Comparison of ENCODE assay signal across 8 mouse cellular contexts in the genomic region with DNA sequence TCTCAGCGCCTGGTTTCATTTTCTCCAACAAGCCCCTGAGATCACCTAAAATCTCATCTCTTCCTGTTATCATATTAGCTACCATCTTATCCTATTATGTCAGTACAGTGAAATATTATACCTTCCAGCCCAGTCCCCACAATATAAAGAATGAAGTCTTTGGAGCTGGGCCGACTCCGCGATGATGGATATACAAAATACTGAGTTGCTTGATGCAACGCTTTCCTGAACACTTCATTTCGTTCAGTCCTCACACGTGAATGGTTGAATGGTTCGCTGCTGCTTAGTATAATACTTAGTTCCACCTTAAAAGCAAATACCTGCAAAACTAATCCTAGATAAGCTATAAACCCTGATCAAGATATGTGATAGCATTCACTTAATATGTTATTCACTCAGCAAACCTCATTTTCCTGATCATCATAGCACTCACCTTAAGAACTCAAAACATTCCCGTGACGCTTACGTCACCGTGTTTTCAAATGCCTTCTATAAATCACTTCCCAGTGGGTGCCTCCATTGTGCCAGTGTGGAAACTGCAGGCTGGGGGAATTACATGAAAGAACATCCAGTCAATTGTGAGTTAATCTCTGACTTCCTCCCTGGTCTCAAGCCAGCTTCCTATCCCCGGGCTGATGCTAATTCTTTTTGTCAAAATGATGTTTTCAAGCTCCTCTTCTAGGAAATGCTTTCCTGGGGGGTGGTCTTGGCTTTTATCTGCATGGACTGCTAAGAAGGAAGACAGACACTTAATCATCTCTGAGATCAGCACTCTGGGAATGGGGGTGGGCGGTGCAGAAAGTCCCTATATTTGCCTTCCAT. TPM values are rescaled to one million over a fixed set of nuclear protein-coding genes. Genes with fewer than 3 reads are reported as not detected.
DNase-seq lines count a peak whose midpoint lies in the region; ATAC-seq and TF ChIP-seq lines count a peak whose summit lies in the region.

Gene Trim44, minus strand, starts transcription at position 466 of the 822 bp plus-strand sequence.

- ATAC-seq in intestine, embryonic 16.5 days = peak; percentile 25
- no peak for ATAC-seq in liver, embryonic 12.5 days
- ATAC-seq in stomach, postnatal 0 days (ENCODE audit: low FRiP score, low TSS enrichment) = peak; percentile 57; the same call in 1 of the 2 replicates

- no peaks in the 10 kb centered on the region; the same call in 1 of the 2 replicates for H3K4me1 ChIP-seq in lung, adult 2 months (ENCODE audit: control insufficient read depth, insufficient read depth, low read length)
- H3K4me1 ChIP-seq in intestine, embryonic 16.5 days (ENCODE audit: control insufficient read depth, insufficient read depth, low read length) = peaks cover 18% of the 10 kb centered on the region
- H3K4me1 ChIP-seq in liver, embryonic 12.5 days = 0 out of 2 replicates have a peak, but pooled peaks cover 5% of the 10 kb centered on the region
- H3K4me1 ChIP-seq in stomach, postnatal 0 days (replicated peaks; ENCODE audit: control insufficient read depth, insufficient read depth) = peaks cover 6% of the 10 kb centered on the region; the same call in 1 of the 2 replicates

- peak; percentile 67 for TF ChIP-seq EP300 in stomach, postnatal 0 days (optimal IDR thresholded peaks at IDR 0.05)

- no peak for TF ChIP-seq POLR2A in lung, adult 2 months (IDR thresholded peaks at IDR 0.05; ENCODE audit: borderline replicate concordance, extremely low read depth, low read depth, low read length)

- H3K9ac ChIP-seq in intestine, embryonic 16.5 days (ENCODE audit: low read depth, low read length) = no peak within 1 kb of the TSS
- no peak within 1 kb of the TSS for H3K9ac ChIP-seq in liver, embryonic 12.5 days
- no peak within 1 kb of the TSS for H3K9ac ChIP-seq in stomach, postnatal 0 days (ENCODE audit: low read length)

- H3K9me3 ChIP-seq in intestine, embryonic 16.5 days (ENCODE audit: control insufficient read depth, low read length) = no peaks in the 10 kb centered on the region
- no peaks in the 10 kb centered on the region for H3K9me3 ChIP-seq in liver, embryonic 12.5 days (replicated peaks)
- no peaks in the 10 kb centered on the region for H3K9me3 ChIP-seq in stomach, postnatal 0 days (ENCODE audit: control insufficient read depth, low read length)

- no peak within 1 kb of the TSS for H3K4me3 ChIP-seq in lung, adult 2 months (replicated peaks; ENCODE audit: extremely low read depth, low read depth, low read length)
- H3K4me3 ChIP-seq in intestine, embryonic 16.5 days (ENCODE audit: low read length) = no peak within 1 kb of the TSS
- no peak within 1 kb of the TSS for H3K4me3 ChIP-seq in liver, embryonic 12.5 days
- H3K4me3 ChIP-seq in stomach, postnatal 0 days (ENCODE audit: low read depth, low read length) = peak within 1 kb of the TSS; percentile 8; the same call in 1 of the 2 replicates

- no peak for TF ChIP-seq CTCF in lung, adult 2 months (IDR thresholded peaks at IDR 0.05; ENCODE audit: insufficient read depth, low read length)
- no peak for TF ChIP-seq CTCF in stomach, postnatal 0 days (IDR thresholded peaks at IDR 0.05; ENCODE audit: low read depth)

- H3K27me3 ChIP-seq in intestine, embryonic 16.5 days (replicated peaks; ENCODE audit: control insufficient read depth, insufficient read depth, low read length) = no peaks in the 10 kb centered on the region
- no peaks in the 10 kb centered on the region for H3K27me3 ChIP-seq in liver, embryonic 12.5 days (replicated peaks)
- H3K27me3 ChIP-seq in stomach, postnatal 0 days (ENCODE audit: control insufficient read depth, insufficient read depth, low read length) = no peaks in the 10 kb centered on the region

- H3K36me3 ChIP-seq in intestine, embryonic 16.5 days (ENCODE audit: control insufficient read depth, insufficient read depth, low read length) = no peaks in the 10 kb centered on the region
- H3K36me3 ChIP-seq in liver, embryonic 12.5 days = no peaks in the 10 kb centered on the region
- H3K36me3 ChIP-seq in stomach, postnatal 0 days (ENCODE audit: control insufficient read depth, insufficient read depth, low read length) = no peaks in the 10 kb centered on the region

- peak within 1 kb of the TSS; percentile 6; the same call in 1 of the 2 replicates for H3K27ac ChIP-seq in intestine, embryonic 16.5 days (ENCODE audit: low read length)
- no peak within 1 kb of the TSS for H3K27ac ChIP-seq in liver, embryonic 12.5 days
- H3K27ac ChIP-seq in stomach, postnatal 0 days (replicated peaks) = no peak within 1 kb of the TSS

- WGBS in lung, adult 2 months = 36% methylated on average over 14 of the region's 14 CpGs
- WGBS in intestine, embryonic 16.5 days = 32% methylated on average over 14 of the region's 14 CpGs
- WGBS in liver, embryonic 12.5 days (ENCODE audit: insufficient replicate concordance) = 49% methylated on average over 14 of the region's 14 CpGs
- WGBS in stomach, postnatal 0 days = 18% methylated on average over 14 of the region's 14 CpGs

- peak within 1 kb of the TSS; percentile 28 for H3K4me2 ChIP-seq in intestine, embryonic 16.5 days (ENCODE audit: low read depth, low read length)
- no peak within 1 kb of the TSS for H3K4me2 ChIP-seq in liver, embryonic 12.5 days
- peak within 1 kb of the TSS; percentile 18 for H3K4me2 ChIP-seq in stomach, postnatal 0 days (replicated peaks; ENCODE audit: low read depth)

- no peak for DNase-seq in lung, adult 2 months
- no peak for DNase-seq in lung, postnatal 4 days
- peak; percentile 50 for DNase-seq in embryo, embryonic 10 days (ENCODE audit: low spot score)
- no peak for DNase-seq in gastrocnemius, postnatal 4 days (ENCODE audit: low spot score in 2 of 2)
- peak; percentile 21 for DNase-seq in stomach, postnatal 0 days (ENCODE audit: low spot score)
- no peak for DNase-seq in thymus, adult 18-20 months

RNA-seq across cellular contexts. Expression of gene Trim44, which starts in this region (rescaled TPM):
- 26.9 and 34.2 TPM in 2 replicates for polyA plus RNA-seq in lung, adult 2 months (2012; rRNA removed)
- total RNA-seq in gastrocnemius, postnatal 4 days (2021) = 10 to 100 TPM; 41.5 to 43.7 TPM
- 10.1 and 10.2 TPM in 2 replicates for polyA plus RNA-seq in intestine, embryonic 16.5 days (2015; fragmentation: Nextera tagmentation; extraction: Ambion mirVana)
- 21.2 and 21.3 TPM in 2 replicates for polyA plus RNA-seq in liver, embryonic 12.5 days (2016; fragmentation: Nextera tagmentation; extraction: Ambion mirVana)
- 9.7 and 10.1 TPM in 2 replicates for polyA plus RNA-seq in stomach, postnatal 0 days (2015; fragmentation: Nextera tagmentation; extraction: Ambion mirVana)

Comparison
In these comparisons a context has a peak if more than half of its experiments do, and no peak if none do; other contexts are left out.
1. DNase-seq: peak in embryo, embryonic 10 days (single experiment) and stomach, postnatal 0 days (single experiment); none in lung, adult 2 months (single experiment), lung, postnatal 4 days (0 of 2), gastrocnemius, postnatal 4 days (0 of 2) and thymus, adult 18-20 months (0 of 2).